Mouse (Mus musculus) myocyte (in vitro differentiated cells): Measurements from ENCODE around the gene Olfr521. TPM values are rescaled to one million over a fixed set of nuclear protein-coding genes. Genes with fewer than 3 reads are reported as not detected.
"Not testable (repeated sequence)": the region's sequence is repeated elsewhere in the genome, so short reads cannot be mapped to it uniquely, and the experiment has no call there.

Experiments used
- H3K27me3 ChIP-seq: one replicate; pipeline ENCODE4 v1.6.1; 2011; ENCODE audit not compliant: control insufficient read depth, insufficient read depth, insufficient read length
- H3K36me3 ChIP-seq: one replicate; pipeline ENCODE4 v1.6.1; 2011; ENCODE audit not compliant: control insufficient read depth, insufficient read depth
- H3K4me2 ChIP-seq: one replicate; pipeline ENCODE4 v1.6.1; 2011; ENCODE audit warnings: low read depth, control low read depth
- H3K4me3 ChIP-seq: one replicate; pipeline ENCODE4 v1.5.1; 2011; ENCODE audit warnings: mild to moderate bottlenecking, control low read depth, moderate library complexity
- H3K79me2 ChIP-seq: one replicate; pipeline ENCODE4 v1.6.1; 2011; ENCODE audit not compliant: control insufficient read depth, insufficient read depth
- H3ac ChIP-seq: one replicate; pipeline ENCODE4 v1.6.1; 2011; ENCODE audit not compliant: control insufficient read depth, insufficient read length
- CEBPB ChIP-seq: IDR thresholded peaks from 2 replicates; pipeline ENCODE4 v1.6.1; 2011; ENCODE audit warnings: mild to moderate bottlenecking, moderate library complexity; ENCODE audit not compliant: poor library complexity, insufficient read depth, severe bottlenecking
- E2F4 ChIP-seq: IDR thresholded peaks from one replicate; pipeline ENCODE4 v1.6.1; 2011; ENCODE audit warnings: mild to moderate bottlenecking, control low read depth, moderate library complexity; ENCODE audit not compliant: insufficient read depth
- MAX ChIP-seq: IDR thresholded peaks from one replicate; pipeline ENCODE4 v1.6.1; 2011; ENCODE audit warnings: low read depth, mild to moderate bottlenecking, control low read depth
- MYOD1 ChIP-seq, 3 experiments: IDR thresholded peaks; one replicate each; pipeline ENCODE4 v1.6.1; 2011; ENCODE audit warnings: control low read depth in 2 of 3, low read depth in 2 of 3, mild to moderate bottlenecking in 2 of 3, moderate library complexity in 1 of 3; ENCODE audit not compliant: insufficient read length in 2 of 3, control insufficient read depth in 1 of 3
- MYOG ChIP-seq, 3 experiments: IDR thresholded peaks; one replicate each; pipeline ENCODE4 v1.6.1; 2011; ENCODE audit warnings: control low read depth in 2 of 3, low read depth in 2 of 3, mild to moderate bottlenecking in 2 of 3; ENCODE audit not compliant: insufficient read length in 2 of 3, control insufficient read depth in 1 of 3, insufficient read depth in 1 of 3
- POLR2A ChIP-seq: IDR thresholded peaks from one replicate; pipeline ENCODE4 v1.6.1; 2011; ENCODE audit warnings: low read depth, mild to moderate bottlenecking, control low read depth, moderate library complexity; ENCODE audit not compliant: insufficient read length
- POLR2AphosphoS2 ChIP-seq: IDR thresholded peaks from one replicate; pipeline ENCODE4 v1.6.1; 2011; ENCODE audit warnings: low read depth, control low read depth; ENCODE audit not compliant: insufficient read length
- REST ChIP-seq: IDR thresholded peaks from one replicate; pipeline ENCODE4 v1.6.1; 2011; ENCODE audit warnings: mild to moderate bottlenecking, control low read depth, moderate library complexity; ENCODE audit not compliant: insufficient read depth, insufficient read length
- SRF ChIP-seq: IDR thresholded peaks from one replicate; pipeline ENCODE4 v1.6.1; 2011; ENCODE audit warnings: low read depth; ENCODE audit not compliant: control insufficient read depth, insufficient read length
- USF1 ChIP-seq: IDR thresholded peaks from one replicate; pipeline ENCODE4 v1.6.1; 2011; ENCODE audit warnings: low read depth, mild to moderate bottlenecking, control low read depth, moderate library complexity
- polyA plus RNA-seq: library from polyadenylated mRNA; unstranded; fragments of >200 nt; fragmentation: generic; extraction: Trizol; gene quantifications from one replicate; pipeline ENCODE4 v1.2.1, GENCODE M21; 2012; ENCODE audit warnings: missing spikeins

Olfr521 gene
- polyA plus RNA-seq, 1 experiment = not detected

- no peaks in the 10 kb centered on the region for H3K27me3 ChIP-seq
- H3K79me2 ChIP-seq = no peaks in the 10 kb centered on the region
- H3K4me2 ChIP-seq = no peak overlapping the region
- TF ChIP-seq CEBPB = no peak
- TF ChIP-seq REST = no peak
- TF ChIP-seq POLR2A = no peak
- no peak for TF ChIP-seq SRF
- no peak for TF ChIP-seq MYOG (IDR thresholded peaks at IDR 0.05; ENCODE audit: control insufficient read depth in 1 of 3, insufficient read depth in 1 of 3, insufficient read length in 2 of 3, low read depth in 2 of 3)
- no peak for TF ChIP-seq MYOD1 (IDR thresholded peaks at IDR 0.05; ENCODE audit: control insufficient read depth in 1 of 3, insufficient read length in 2 of 3, low read depth in 2 of 3)
- no peak for TF ChIP-seq MAX
- TF ChIP-seq E2F4 = no peak
- TF ChIP-seq USF1 = no peak
- no peak for TF ChIP-seq POLR2AphosphoS2
- no peaks in the 10 kb centered on the region for H3K36me3 ChIP-seq
- H3ac ChIP-seq = no peak overlapping the region
- H3K4me3 ChIP-seq = no peak overlapping the region
These were observed 50.1 kb downstream of the Olfr521 start for GRCm38 (mm10) chr7:99813394-99813793.

- H3K27me3 ChIP-seq, H3K36me3 ChIP-seq, H3K79me2 ChIP-seq, H3K4me3 ChIP-seq, H3K4me2 ChIP-seq, H3ac ChIP-seq: not testable (repeated sequence)
These were observed 54.9 kb downstream of the Olfr521 start for GRCm38 (mm10) chr7:99818181-99818725.

Other genes with a start within 250 kb of the Olfr521 start
- 5.1 TPM for gene Arrb1, start 228.0 kb upstream of the Olfr521 start, polyA plus RNA-seq
- not detected for gene Tpbgl, start 136.4 kb upstream of the Olfr521 start, polyA plus RNA-seq
- 0.01 TPM for gene Slco2b1, start 52.2 kb upstream of the Olfr521 start, polyA plus RNA-seq
- gene Olfr520, start 33.2 kb upstream of the Olfr521 start, polyA plus RNA-seq = not detected
- 0.88 TPM for gene Neu3, start 64.9 kb downstream of the Olfr521 start, polyA plus RNA-seq
- 0.31 TPM for gene Xrra1, start 95.6 kb downstream of the Olfr521 start, polyA plus RNA-seq
- gene Spcs2, start 100.0 kb downstream of the Olfr521 start, polyA plus RNA-seq = 111 TPM
- 3.0 TPM for gene Rnf169, start 216.9 kb downstream of the Olfr521 start, polyA plus RNA-seq
- gene Chrdl2, start 242.7 kb downstream of the Olfr521 start, polyA plus RNA-seq = not detected